ENCODE assay signal across 7 mouse cellular contexts in genomic region chrX:56609623-56610317, GRCm38 (mm10). TPM values are rescaled to one million over a fixed set of nuclear protein-coding genes. Genes with fewer than 3 reads are reported as not detected.
A peak's percentile ranks its signal among the peaks of the same experiment; 100 is the strongest.
DNase-seq lines count a peak whose midpoint lies in the region; ATAC-seq lines count a peak whose summit lies in the region.

Gene Slc9a6 (plus strand): TSS chrX:56609757.

- ATAC-seq in intestine, embryonic 14.5 days (replicated peaks; ENCODE audit: low FRiP score, low TSS enrichment, low read depth): peak; percentile 96
- peak; percentile 98 for ATAC-seq in midbrain, embryonic 11.5 days (ENCODE audit: low FRiP score)

- peak; percentile 56 for DNase-seq in adrenal gland, adult 8-10 months
- DNase-seq in embryo, embryonic 11 days: peak; percentile 90
- peak; percentile 78 for DNase-seq in gastrocnemius, postnatal 25 days
- DNase-seq in intestine, embryonic 14.5 days (ENCODE audit: low spot score): peak; percentile 74
- DNase-seq in left cerebral cortex, postnatal 4 days: peak; percentile 82
- DNase-seq in midbrain, embryonic 11.5 days (ENCODE audit: low spot score, missing footprints): peak; percentile 94
- DNase-seq in skeletal muscle tissue, adult 2 months (ENCODE audit: low read depth, low spot score): peak; percentile 74

- H3K27ac ChIP-seq in intestine, embryonic 14.5 days (ENCODE audit: low read depth): peak within 1 kb of the TSS; percentile 38; the same call in 1 of the 2 replicates
- H3K27ac ChIP-seq in midbrain, embryonic 11.5 days (ENCODE audit: low read depth, low read length): peak within 1 kb of the TSS; percentile 28; the same call in 1 of the 2 replicates

- H3K27me3 ChIP-seq in intestine, embryonic 14.5 days (replicated peaks; ENCODE audit: control insufficient read depth, insufficient read depth, low read length): no peaks in the 10 kb centered on the region
- no peaks in the 10 kb centered on the region for H3K27me3 ChIP-seq in midbrain, embryonic 11.5 days (ENCODE audit: control insufficient read depth, insufficient read depth, low read length)

- H3K4me3 ChIP-seq in intestine, embryonic 14.5 days (ENCODE audit: low read depth, low read length): peak within 1 kb of the TSS; percentile 55
- H3K4me3 ChIP-seq in midbrain, embryonic 11.5 days (ENCODE audit: low read depth, low read length): peak within 1 kb of the TSS; percentile 48

- H3K36me3 ChIP-seq in intestine, embryonic 14.5 days (ENCODE audit: control insufficient read depth, insufficient read depth, low read length): no peaks in the 10 kb centered on the region
- no peaks in the 10 kb centered on the region for H3K36me3 ChIP-seq in midbrain, embryonic 11.5 days (ENCODE audit: control insufficient read depth, insufficient read depth, low read length)

- H3K4me2 ChIP-seq in intestine, embryonic 14.5 days (ENCODE audit: low read length): peak within 1 kb of the TSS; percentile 55
- H3K4me2 ChIP-seq in midbrain, embryonic 11.5 days: peak within 1 kb of the TSS; percentile 55

- peaks cover 3% of the 10 kb centered on the region; the same call in 1 of the 2 replicates for H3K4me1 ChIP-seq in intestine, embryonic 14.5 days (replicated peaks; ENCODE audit: control insufficient read depth, insufficient read depth, low read length)
- peaks cover 2% of the 10 kb centered on the region; the same call in 1 of the 2 replicates for H3K4me1 ChIP-seq in midbrain, embryonic 11.5 days (ENCODE audit: control insufficient read depth, insufficient read depth, low read length)

- H3K9ac ChIP-seq in intestine, embryonic 14.5 days (ENCODE audit: low read length): peak within 1 kb of the TSS; percentile 56
- H3K9ac ChIP-seq in midbrain, embryonic 11.5 days (ENCODE audit: low read length): peak within 1 kb of the TSS; percentile 68

- H3K9me3 ChIP-seq in intestine, embryonic 14.5 days (ENCODE audit: control insufficient read depth, low read length): no peaks in the 10 kb centered on the region
- H3K9me3 ChIP-seq in midbrain, embryonic 11.5 days (ENCODE audit: control insufficient read depth, low read length): no peaks in the 10 kb centered on the region

- WGBS in intestine, embryonic 14.5 days: 14% methylated on average over 30 of the region's 50 CpGs
- 8% methylated on average over 38 of the region's 50 CpGs for WGBS in midbrain, embryonic 11.5 days

- intact Hi-C loops in left cerebral cortex, postnatal 4 days (cut with DNase I): no loop called here

RNA-seq across cellular contexts. Expression of gene Slc9a6, which starts in this region (rescaled TPM):
- 10 to 100 TPM; 35.6 to 39.1 (median 37.6) TPM for total RNA-seq in adrenal gland, adult 8-10 months (2022)
- 10 to 100 TPM; 23.4 to 25.3 TPM for total RNA-seq in gastrocnemius, postnatal 25 days (2021)
- polyA plus RNA-seq in intestine, embryonic 14.5 days (2014; fragmentation: Nextera tagmentation; extraction: Ambion mirVana): 8.5 and 9.5 TPM in 2 replicates
- 100 to 1,000 TPM; 103 to 116 TPM for total RNA-seq in left cerebral cortex, postnatal 4 days (2021)
- polyA plus RNA-seq in midbrain, embryonic 11.5 days (2014; fragmentation: Nextera tagmentation; extraction: Ambion mirVana): 15.6 and 17.2 TPM in 2 replicates

Comparison
In these comparisons a context has a peak if more than half of its experiments do, and no peak if none do; other contexts are left out.
1. Peak in every context shown above with its lines: DNase-seq, ATAC-seq, H3K4me3 ChIP-seq and H3K27ac ChIP-seq.